Mouse (Mus musculus): ENCODE measurements around the gene Gnb2. TPM values are rescaled to one million over a fixed set of nuclear protein-coding genes. Genes with fewer than 3 reads are reported as not detected.

The Gnb2 gene
- polyA plus RNA-seq, 1 experiment from 2014 or later = 578 TPM

- Histone ChIP-seq H3K9ac (replicated peaks) (no peak overlapping the region), H3K27ac (replicated peaks) (no peak overlapping the region), H3K27me3 (no peaks in the 10 kb centered on the region), H3K4me2 (replicated peaks) (no peak overlapping the region), H3K4me3 (no peak overlapping the region), H3K4me1 (peaks cover 20% of the 10 kb centered on the region), H3K36me3 (no peaks in the 10 kb centered on the region), H3K9me3 (no peaks in the 10 kb centered on the region)
- 62% methylated on average over 4 of the region's 4 CpGs for WGBS
- no peak for ATAC-seq (replicated peaks)
These were observed 4.2 kb upstream of the Gnb2 start for GRCm38 (mm10) chr5:137537461-137537860.

- ATAC-seq (replicated peaks) = no peak
- Histone ChIP-seq H3K4me1 (peaks cover 18% of the 10 kb centered on the region), H3K27ac (replicated peaks) (no peak overlapping the region), H3K4me2 (replicated peaks) (no peak overlapping the region), H3K36me3 (no peaks in the 10 kb centered on the region), H3K27me3 (no peaks in the 10 kb centered on the region), H3K4me3 (no peak overlapping the region), H3K9me3 (no peaks in the 10 kb centered on the region), H3K9ac (replicated peaks) (no peak overlapping the region)
- 81% methylated on average over 9 of the region's 9 CpGs for WGBS
These were observed 2.0 kb upstream of the Gnb2 start for GRCm38 (mm10) chr5:137535318-137535717.

GRCm38 (mm10) chr5:137534762-137535161 lies 1.5 kb upstream of the Gnb2 start:
- Histone ChIP-seq H3K9ac (replicated peaks) (no peak overlapping the region), H3K27me3 (no peaks in the 10 kb centered on the region), H3K36me3 (peaks cover 3% of the 10 kb centered on the region), H3K27ac (replicated peaks) (no peak overlapping the region), H3K4me2 (replicated peaks) (no peak overlapping the region), H3K9me3 (no peaks in the 10 kb centered on the region), H3K4me3 (no peak overlapping the region), H3K4me1 (peaks cover 21% of the 10 kb centered on the region)
- no peak for ATAC-seq (replicated peaks)
- 95% methylated on average over 3 of the region's 3 CpGs for WGBS

- WGBS = 0% methylated on average over 10 of the region's 12 CpGs
- Histone ChIP-seq H3K27me3 (no peaks in the 10 kb centered on the region), H3K27ac (replicated peaks) (peak overlapping the region; percentile 98), H3K9ac (replicated peaks) (peak overlapping the region; percentile 94), H3K4me3 (peak overlapping the region; percentile 87), H3K4me1 (peaks cover 23% of the 10 kb centered on the region), H3K9me3 (no peaks in the 10 kb centered on the region), H3K36me3 (peaks cover 23% of the 10 kb centered on the region), H3K4me2 (replicated peaks) (peak overlapping the region; percentile 89)
- ATAC-seq (replicated peaks) = peak; percentile 30
These were observed 548 bp downstream of the Gnb2 start for GRCm38 (mm10) chr5:137532808-137533116.

- H3K27ac ChIP-seq (replicated peaks) = peak overlapping the region; percentile 98
- H3K4me1 ChIP-seq = peaks cover 25% of the 10 kb centered on the region
- no peak; the same call in 1 of the 2 replicates for ATAC-seq (replicated peaks)
- no peaks in the 10 kb centered on the region for H3K9me3 ChIP-seq
- WGBS = under 1% methylated on average over 19 of the region's 19 CpGs
- peaks cover 28% of the 10 kb centered on the region for H3K36me3 ChIP-seq
- peak overlapping the region; percentile 89 for H3K4me2 ChIP-seq (replicated peaks)
- no peaks in the 10 kb centered on the region for H3K27me3 ChIP-seq
- peak overlapping the region; percentile 94 for H3K9ac ChIP-seq (replicated peaks)
- H3K4me3 ChIP-seq = peak overlapping the region; percentile 87
These were observed 1.0 kb downstream of the Gnb2 start for GRCm38 (mm10) chr5:137532131-137532807.

GRCm38 (mm10) chr5:137531414-137532130 lies 1.7 kb downstream of the Gnb2 start:
- Histone ChIP-seq H3K9me3 (no peaks in the 10 kb centered on the region), H3K4me3 (peak overlapping the region; percentile 87), H3K36me3 (peaks cover 32% of the 10 kb centered on the region), H3K4me2 (replicated peaks) (peak overlapping the region; percentile 89), H3K9ac (replicated peaks) (peak overlapping the region; percentile 94), H3K27ac (replicated peaks) (peak overlapping the region; percentile 98), H3K4me1 (peaks cover 28% of the 10 kb centered on the region), H3K27me3 (no peaks in the 10 kb centered on the region)
- WGBS = under 1% methylated on average over 51 of the region's 51 CpGs
- peak; percentile 21 for ATAC-seq (replicated peaks)

- Histone ChIP-seq H3K9me3 (no peaks in the 10 kb centered on the region), H3K4me1 (peaks cover 34% of the 10 kb centered on the region), H3K4me2 (replicated peaks) (peak overlapping the region; percentile 89), H3K4me3 (peak overlapping the region; percentile 87), H3K27ac (replicated peaks) (peak overlapping the region; percentile 98), H3K9ac (replicated peaks) (peak overlapping the region; percentile 94), H3K36me3 (peaks cover 38% of the 10 kb centered on the region), H3K27me3 (no peaks in the 10 kb centered on the region)
- under 1% methylated on average over 46 of the region's 46 CpGs for WGBS
- ATAC-seq (replicated peaks) = peak; percentile 45
These were observed 2.5 kb downstream of the Gnb2 start for GRCm38 (mm10) chr5:137530588-137531413.

- no peaks in the 10 kb centered on the region for H3K9me3 ChIP-seq
- no peaks in the 10 kb centered on the region for H3K27me3 ChIP-seq
- no peak for ATAC-seq (replicated peaks)
- peak overlapping the region; percentile 89 for H3K4me2 ChIP-seq (replicated peaks)
- WGBS = 61% methylated on average over 8 of the region's 8 CpGs
- H3K27ac ChIP-seq (replicated peaks) = peak overlapping the region; percentile 98
- peaks cover 34% of the 10 kb centered on the region for H3K4me1 ChIP-seq
- peak overlapping the region; percentile 94 for H3K9ac ChIP-seq (replicated peaks)
- peaks cover 45% of the 10 kb centered on the region for H3K36me3 ChIP-seq
- peak overlapping the region; percentile 87 for H3K4me3 ChIP-seq
These were observed 3.2 kb downstream of the Gnb2 start for GRCm38 (mm10) chr5:137530075-137530474.

GRCm38 (mm10) chr5:137529221-137529995 lies 3.9 kb downstream of the Gnb2 start:
- Histone ChIP-seq H3K27me3 (no peaks in the 10 kb centered on the region), H3K4me3 (peak overlapping the region; percentile 87; the same call in 1 of the 2 replicates), H3K9me3 (no peaks in the 10 kb centered on the region), H3K4me2 (replicated peaks) (peak overlapping the region; percentile 89), H3K27ac (replicated peaks) (peak overlapping the region; percentile 98; the same call in 1 of the 2 replicates), H3K4me1 (peaks cover 34% of the 10 kb centered on the region), H3K9ac (replicated peaks) (peak overlapping the region; percentile 94; the same call in 1 of the 2 replicates), H3K36me3 (peaks cover 52% of the 10 kb centered on the region)
- whole genome bisulfite sequencing = 73% methylated on average over 15 of the region's 15 CpGs
- ATAC-seq (replicated peaks) = no peak

- Histone ChIP-seq H3K9ac (replicated peaks) (no peak overlapping the region), H3K36me3 (peaks cover 62% of the 10 kb centered on the region), H3K4me2 (replicated peaks) (no peak overlapping the region), H3K27me3 (no peaks in the 10 kb centered on the region), H3K4me3 (no peak overlapping the region), H3K4me1 (peaks cover 30% of the 10 kb centered on the region), H3K9me3 (no peaks in the 10 kb centered on the region), H3K27ac (replicated peaks) (no peak overlapping the region)
- no peak for ATAC-seq (replicated peaks)
- WGBS = 82% methylated on average over 22 of the region's 22 CpGs
These were observed 4.9 kb downstream of the Gnb2 start for GRCm38 (mm10) chr5:137528247-137528968.

GRCm38 (mm10) chr5:137527413-137527812 lies 5.9 kb downstream of the Gnb2 start:
- WGBS = 39% methylated on average over 1 of the region's 1 CpGs
- Histone ChIP-seq H3K4me3 (no peak overlapping the region), H3K4me2 (replicated peaks) (no peak overlapping the region), H3K4me1 (peaks cover 30% of the 10 kb centered on the region), H3K9ac (replicated peaks) (no peak overlapping the region), H3K9me3 (no peaks in the 10 kb centered on the region), H3K27ac (replicated peaks) (no peak overlapping the region; the same call in 1 of the 2 replicates), H3K36me3 (peaks cover 72% of the 10 kb centered on the region), H3K27me3 (no peaks in the 10 kb centered on the region)
- no peak for ATAC-seq (replicated peaks)
